Mouse (Mus musculus) right cerebral cortex, postnatal 25 days (tissue): ENCODE results near the gene Nav2.
A peak's percentile ranks its signal among the peaks of the same experiment; 100 is the strongest.

Experiments
- DNase-seq: peaks from one replicate; pipeline ENCODE4 v3.0.0; 2022

Gene Nav2

GRCm38 (mm10) chr7:48891029-48891428 lies 17.5 kb upstream of the Nav2 start:
- no peak for DNase-seq

DNA sequence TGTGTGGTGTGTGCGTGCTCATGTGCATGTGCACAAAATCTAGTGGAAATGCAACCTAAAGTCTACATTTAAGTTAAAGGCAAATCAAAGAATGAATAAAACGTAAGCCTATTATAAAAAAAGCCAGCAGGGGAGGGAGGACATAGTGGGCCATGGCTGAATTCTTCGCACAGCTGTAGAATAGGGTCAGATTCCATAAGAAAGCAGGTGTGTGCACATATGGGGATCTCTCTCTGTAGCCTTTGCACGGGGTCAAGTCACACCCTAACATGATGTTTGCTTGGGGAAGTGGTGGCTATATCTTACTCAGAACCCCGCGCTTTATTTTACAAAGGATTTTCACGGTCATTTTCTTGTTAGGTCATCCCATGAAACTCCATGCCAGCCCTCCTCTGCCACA lies 15.4 kb upstream of the Nav2 start:
- no peak for DNase-seq

DNA sequence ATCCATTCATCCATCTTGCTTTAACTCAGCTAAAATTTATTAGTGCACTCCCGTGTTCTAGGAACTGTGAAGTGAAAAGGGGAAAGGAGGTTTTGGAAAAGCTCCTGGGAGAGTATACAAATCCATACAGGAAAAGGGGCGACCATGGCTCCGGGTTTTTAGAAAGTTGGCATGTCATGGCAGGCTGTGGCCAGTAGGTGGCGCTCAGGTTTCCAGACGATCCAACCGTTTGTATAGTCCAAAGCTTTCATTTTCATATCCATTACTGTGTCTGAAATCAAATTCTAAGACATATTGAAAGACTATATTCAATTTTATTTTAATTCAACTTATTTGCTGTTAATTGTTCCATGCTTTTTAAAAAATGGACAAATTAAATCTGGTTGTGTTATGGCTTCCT lies 14.4 kb upstream of the Nav2 start:
- DNase-seq: peak; percentile 73

DNA sequence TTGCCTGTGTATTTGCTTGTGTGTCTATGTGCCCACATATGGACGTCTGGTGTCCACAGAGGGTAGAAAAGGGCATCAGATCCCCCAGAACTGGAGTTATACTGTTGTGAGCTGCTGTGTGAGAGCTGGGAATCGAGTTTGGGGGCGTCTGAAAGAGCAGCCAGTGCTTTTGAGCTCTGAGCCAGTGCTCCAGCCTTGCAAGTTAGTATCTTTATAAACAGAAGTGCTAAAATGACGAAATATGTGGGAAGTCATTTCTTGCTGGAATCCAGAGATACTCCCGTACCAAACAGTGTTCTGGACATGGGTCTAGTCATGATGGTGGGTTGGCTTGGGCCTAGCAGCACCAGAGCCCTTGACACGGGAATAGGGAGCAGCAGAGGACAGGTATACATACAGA lies 13.8 kb upstream of the Nav2 start:
- no peak for DNase-seq

GRCm38 (mm10) chr7:48895475-48895874 lies 13.0 kb upstream of the Nav2 start:
- no peak for DNase-seq

- no peak for DNase-seq
These were observed 12.5 kb upstream of the Nav2 start for GRCm38 (mm10) chr7:48896051-48896450.

- no peak for DNase-seq
These were observed 10.9 kb upstream of the Nav2 start for GRCm38 (mm10) chr7:48897539-48898163.

GRCm38 (mm10) chr7:48898416-48898815 lies 10.1 kb upstream of the Nav2 start:
- no peak for DNase-seq

- no peak for DNase-seq
These were observed 7.9 kb upstream of the Nav2 start for GRCm38 (mm10) chr7:48900408-48901167.

- DNase-seq: no peak
These were observed 6.1 kb upstream of the Nav2 start for GRCm38 (mm10) chr7:48902454-48902853.

- DNase-seq: no peak
These were observed 791 bp downstream of the Nav2 start for GRCm38 (mm10) chr7:48909342-48909671.

DNA sequence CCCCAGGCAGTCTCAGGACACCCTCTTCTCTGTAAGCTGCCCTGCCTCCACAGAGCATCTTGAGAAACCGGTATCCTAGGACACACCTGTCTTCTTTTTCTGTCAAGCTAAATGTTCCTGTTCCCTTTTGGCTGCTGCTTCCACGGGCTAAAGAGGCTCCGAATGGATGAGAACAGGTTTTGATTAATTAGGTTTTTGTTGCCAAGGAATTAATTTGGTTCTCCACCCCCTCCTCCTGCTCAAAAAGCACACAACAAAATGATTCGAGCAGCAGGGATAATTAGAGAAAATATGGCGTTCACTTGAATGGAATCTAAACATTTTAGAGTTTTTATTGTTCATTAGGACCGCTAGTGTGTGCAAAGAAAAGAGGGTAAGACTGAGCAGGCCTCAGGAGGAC lies 1.8 kb downstream of the Nav2 start:
- no peak for DNase-seq

GRCm38 (mm10) chr7:48911146-48911545 lies 2.6 kb downstream of the Nav2 start:
- no peak for DNase-seq

DNA sequence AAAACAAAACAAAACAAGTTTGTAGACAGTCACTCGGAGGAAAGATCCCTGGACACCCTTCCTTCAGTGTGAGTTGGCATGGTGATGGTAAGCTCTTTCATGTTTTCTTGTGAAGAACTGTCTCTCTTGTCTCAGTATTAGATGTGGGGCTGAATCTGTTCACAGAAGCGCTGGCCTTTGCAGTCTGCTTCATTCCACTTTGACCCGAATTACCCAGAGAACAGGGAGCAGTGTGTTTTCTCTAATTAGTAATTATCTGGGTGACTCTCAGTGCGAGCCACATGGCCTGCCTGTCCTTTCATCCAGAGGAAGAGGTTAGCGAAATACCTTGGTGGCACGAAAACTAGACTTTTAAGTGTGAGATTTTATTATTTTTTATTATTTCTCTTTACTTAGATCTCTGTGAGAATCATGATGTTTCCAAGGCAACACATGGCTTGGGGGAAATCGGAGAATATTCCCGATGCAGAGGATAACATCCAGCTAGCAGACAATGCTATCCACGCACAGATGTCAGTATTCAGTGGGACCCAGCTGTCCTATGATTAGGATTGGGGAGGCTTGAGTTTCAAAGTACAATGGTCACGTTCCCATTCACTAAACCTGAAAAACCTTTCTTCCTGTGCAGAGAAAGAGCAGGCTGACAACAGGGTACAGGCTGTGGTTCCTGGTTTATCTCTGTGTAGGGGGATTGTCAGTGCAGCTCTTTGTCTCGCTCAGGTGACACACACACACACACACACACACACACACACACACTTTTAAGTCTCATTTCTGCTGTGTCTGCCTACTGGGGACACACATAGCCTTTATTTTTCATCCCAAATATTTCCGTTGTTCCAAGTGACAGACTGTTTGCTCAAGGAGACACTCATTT lies 6.4 kb downstream of the Nav2 start:
- DNase-seq: no peak

DNA sequence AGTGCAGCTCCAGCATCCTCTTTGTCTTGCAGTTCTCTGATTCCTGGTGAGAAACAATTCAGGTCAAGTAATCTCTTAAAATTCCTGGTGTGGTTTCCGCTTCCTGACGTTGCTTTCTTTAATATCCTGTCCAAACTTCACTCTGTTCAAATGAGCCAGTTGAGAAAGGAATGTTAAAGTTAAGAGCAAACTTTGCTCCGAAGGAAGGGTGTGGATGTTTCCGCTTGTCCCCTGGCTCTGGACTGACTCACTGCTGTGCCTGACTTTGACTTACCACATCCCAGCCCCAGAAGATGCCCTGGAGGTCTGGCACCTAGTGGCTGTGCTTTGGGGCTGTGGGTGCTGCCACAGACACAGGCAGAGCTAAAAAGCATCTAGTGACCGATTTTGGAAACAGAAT lies 8.9 kb downstream of the Nav2 start:
- DNase-seq: no peak

GRCm38 (mm10) chr7:48917988-48918387 lies 9.5 kb downstream of the Nav2 start:
- DNase-seq: no peak

- DNase-seq: no peak
These were observed 9.9 kb downstream of the Nav2 start for GRCm38 (mm10) chr7:48918389-48918788.

GRCm38 (mm10) chr7:48923620-48924019 lies 15.1 kb downstream of the Nav2 start:
- DNase-seq: no peak

DNA sequence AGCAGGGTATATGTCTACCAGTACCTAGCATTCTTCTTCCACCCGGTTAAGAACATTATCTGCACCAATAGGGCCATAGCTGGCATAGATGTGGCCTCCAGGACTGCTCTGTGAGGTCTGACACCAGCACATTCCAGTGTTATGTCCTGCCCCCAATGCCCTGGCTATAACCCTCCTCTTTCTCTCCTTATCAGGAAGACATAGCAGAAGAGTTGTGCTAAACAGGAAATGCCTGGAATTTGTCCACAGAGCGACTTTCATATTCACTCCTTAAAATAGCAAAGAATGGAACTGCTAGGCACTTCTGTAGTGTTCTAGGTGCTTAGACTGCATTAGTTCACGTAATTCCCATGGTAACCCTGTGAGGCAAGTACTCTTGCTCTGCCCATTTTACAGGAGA lies 16.7 kb downstream of the Nav2 start:
- DNase-seq: no peak

GRCm38 (mm10) chr7:48928364-48928763 lies 19.8 kb downstream of the Nav2 start:
- peak; percentile 59 for DNase-seq

GRCm38 (mm10) chr7:48930399-48930798 lies 21.9 kb downstream of the Nav2 start:
- no peak for DNase-seq

DNA sequence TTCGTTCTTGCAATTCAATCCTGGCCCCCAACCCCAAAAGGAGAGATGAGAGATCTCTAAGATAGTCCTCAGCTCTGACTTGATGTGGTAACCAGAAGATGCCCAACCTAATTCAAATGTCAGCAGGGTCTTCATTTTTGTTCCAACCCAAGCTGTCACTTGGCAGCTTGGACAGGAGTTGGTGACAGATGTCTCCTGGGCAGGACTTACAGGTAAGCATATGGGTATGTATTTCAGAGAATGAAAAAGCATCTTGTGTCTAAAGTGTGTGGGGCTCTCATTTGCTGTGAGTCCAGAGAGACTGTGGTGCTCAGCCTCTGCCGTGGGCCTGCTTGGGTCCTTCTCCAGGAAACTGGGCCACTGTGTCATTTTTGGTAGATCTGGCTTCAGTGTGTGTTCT lies 23.6 kb downstream of the Nav2 start:
- DNase-seq: no peak

DNA sequence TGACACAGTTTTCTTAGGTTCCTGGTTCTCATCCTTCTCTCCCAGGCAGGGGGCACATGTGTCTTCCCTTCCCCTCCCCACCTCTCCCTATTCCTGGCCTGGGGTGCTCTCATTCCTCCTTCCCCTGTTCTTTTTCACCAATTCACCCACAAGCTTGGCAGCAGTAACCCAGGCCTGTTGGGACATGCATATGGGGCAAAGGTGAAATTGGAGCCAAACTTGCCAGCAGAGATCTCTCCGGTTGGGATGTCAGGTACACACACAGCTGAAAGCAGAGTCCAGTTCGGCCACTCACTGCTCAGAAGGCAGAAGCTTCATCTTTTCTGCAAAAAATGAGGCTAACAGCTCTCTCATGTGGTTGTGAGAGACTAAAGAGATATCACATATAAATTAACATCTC lies 26.3 kb downstream of the Nav2 start:
- no peak for DNase-seq

GRCm38 (mm10) chr7:48937562-48937961 lies 29.0 kb downstream of the Nav2 start:
- no peak for DNase-seq
